Mouse (Mus musculus) heart, postnatal 0 days (tissue): Measurements from ENCODE around the gene Rabif.
"Not testable (repeated sequence)": the region's sequence is repeated elsewhere in the genome, so short reads cannot be mapped to it uniquely, and the experiment has no call there.

ENCODE experiments used
- CTCF ChIP-seq: IDR thresholded peaks from 2 replicates; pipeline ENCODE4 v1.5.1; 2016; ENCODE audit warnings: antibody characterized with exemption, control low read depth, low read depth
- EP300 ChIP-seq: IDR thresholded peaks from 2 replicates; pipeline ENCODE4 v1.6.1; 2016; ENCODE audit warnings: antibody characterized with exemption, low read depth

DNA sequence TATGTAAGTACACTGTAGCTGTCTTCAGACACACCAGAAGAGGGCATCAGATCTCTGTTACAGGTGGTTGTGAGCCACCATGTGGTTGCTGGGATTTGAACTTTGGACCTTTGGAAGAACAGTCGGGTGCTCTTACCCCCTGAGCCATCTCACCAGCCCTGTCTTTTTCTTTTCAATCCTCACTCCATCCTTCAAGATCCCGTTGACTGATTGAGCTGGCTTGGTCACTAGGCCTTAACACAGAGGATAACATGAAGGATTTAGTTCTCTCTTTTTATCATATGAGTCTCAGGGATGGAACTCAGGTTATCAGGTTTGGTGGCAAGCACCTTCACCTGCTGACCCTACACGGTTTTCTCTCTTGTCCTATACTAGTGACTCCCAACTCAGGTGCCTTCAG is 45.9 kb upstream of the Rabif start:
- TF ChIP-seq CTCF, EP300: not testable (repeated sequence)
